Mouse (Mus musculus): ENCODE measurements around the gene Cfap46. TPM values are rescaled to one million over a fixed set of nuclear protein-coding genes. Genes with fewer than 3 reads are reported as not detected.

Cfap46 gene
- total RNA-seq (2023): not detected

GRCm38 (mm10) chr7:139683706-139684552 is at the start of gene Cfap46:
Gene Cfap46, minus strand, starts transcription at chr7:139683817.

DNA sequence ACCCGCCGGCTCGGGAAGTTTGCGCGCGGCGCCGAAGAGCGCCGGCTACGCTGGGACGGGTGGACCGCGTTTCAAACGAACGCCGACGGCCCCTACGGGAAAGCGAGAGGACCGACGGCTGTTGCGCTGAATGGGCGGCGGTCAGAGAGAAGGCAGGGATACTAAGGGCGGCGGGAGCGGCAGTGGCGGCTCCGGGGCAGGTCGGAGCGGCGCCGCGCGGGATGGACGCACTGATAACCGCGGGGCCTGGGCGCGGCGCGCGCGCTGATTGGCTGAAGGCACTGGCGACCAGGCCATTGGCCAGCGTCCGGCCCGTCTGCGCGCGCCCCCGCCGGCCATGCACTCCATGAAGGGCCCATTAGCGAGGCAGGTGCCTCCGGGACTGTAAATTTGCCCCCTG is 101.0 kb downstream of the Cfap46 start, which contains the start of gene Nkx6-2:
Gene Nkx6-2, minus strand, starts transcription at position 203 of the 400 bp plus-strand sequence.

Other genes starting within 250 kb of the Cfap46 start
- not detected for gene Nkx6-2, start 101.0 kb downstream of the Cfap46 start, total RNA-seq (2023)
- gene Adgra1, start 150.4 kb upstream of the Cfap46 start, total RNA-seq (2023): not detected
- not detected for gene Kndc1, start 210.9 kb upstream of the Cfap46 start, total RNA-seq (2023)

Data from CD8-positive naive resting alpha-beta T cell, adult 57 days (primary cell).